Mouse (Mus musculus) yolk sac, embryonic 10.5 days (tissue): ENCODE measurements around the gene Cep350.
"Not testable (repeated sequence)": the region's sequence is repeated elsewhere in the genome, so short reads cannot be mapped to it uniquely, and the experiment has no call there.

Experiments used
- DNase-seq: peaks from one replicate; pipeline ENCODE4 v3.0.0-alpha.2; 2017; ENCODE audit warnings: low spot score

The Cep350 gene

DNA sequence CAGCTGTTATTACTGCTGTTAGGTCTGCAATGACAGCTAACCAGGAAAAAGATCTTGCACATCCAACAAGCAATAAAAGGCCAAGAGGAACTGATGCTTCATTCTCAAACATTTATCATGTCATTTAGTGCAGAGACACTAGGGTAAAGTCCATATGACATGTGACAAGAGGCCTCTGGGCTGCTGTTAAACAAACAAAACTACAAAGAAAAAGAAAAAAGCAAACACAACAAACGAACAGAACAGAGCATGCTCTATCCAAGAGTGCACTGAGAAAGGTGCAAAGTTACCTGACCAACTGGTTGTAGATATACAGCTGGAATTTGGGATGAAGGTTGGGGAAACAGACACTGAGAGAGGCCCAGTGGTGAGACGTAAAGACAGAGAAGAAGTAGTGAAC is 86.2 kb downstream of the Cep350 start:
- peak; percentile 22 for DNase-seq

DNA sequence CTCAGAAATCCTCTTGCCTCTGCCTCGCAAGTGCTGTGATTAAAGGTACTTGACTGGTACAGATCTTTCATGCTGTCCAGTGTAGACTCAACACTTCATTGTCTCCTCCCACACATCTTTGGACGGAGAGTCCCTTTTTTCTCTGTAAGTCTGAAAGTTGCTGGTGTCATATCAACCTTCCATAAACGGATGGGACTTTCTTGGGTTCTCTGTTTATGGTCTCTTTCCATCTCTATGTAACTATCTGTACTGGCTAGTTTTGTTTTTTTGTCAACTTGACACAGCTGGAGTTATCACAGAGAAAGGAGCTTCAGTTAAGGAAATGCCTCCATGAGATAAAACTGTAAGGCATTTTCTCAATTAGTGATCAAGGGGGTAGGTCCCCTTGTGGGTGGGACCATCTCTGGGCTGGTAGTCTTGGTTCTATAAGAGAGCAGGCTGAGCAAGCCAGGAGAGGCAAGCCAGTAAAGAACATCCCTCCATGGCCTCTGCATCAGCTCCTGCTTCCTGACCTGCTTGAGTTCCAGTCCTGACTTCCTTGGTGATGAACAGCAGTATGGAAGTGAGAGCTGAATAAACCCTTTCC is 90.3 kb downstream of the Cep350 start:
- DNase-seq, result not testable (repeated sequence)

DNA sequence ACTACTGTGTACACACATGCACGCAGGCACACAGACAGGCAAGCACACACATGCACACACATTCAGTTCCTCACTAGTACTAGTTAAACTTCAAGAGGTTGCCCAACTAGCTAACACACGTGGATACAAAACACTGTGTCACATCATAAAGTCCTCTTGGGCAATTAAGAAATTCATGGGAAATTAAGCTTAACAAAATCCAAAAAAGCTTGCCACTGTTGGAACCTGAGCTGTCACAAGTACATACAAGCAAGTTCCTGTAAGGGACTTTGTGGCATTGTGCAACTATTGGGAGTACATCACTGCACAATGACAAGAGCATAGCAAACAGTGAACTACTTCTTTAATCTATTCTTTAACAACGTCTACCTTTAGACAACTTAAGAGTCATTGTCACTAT is 93.5 kb downstream of the Cep350 start:
- DNase-seq, result no peak

DNA sequence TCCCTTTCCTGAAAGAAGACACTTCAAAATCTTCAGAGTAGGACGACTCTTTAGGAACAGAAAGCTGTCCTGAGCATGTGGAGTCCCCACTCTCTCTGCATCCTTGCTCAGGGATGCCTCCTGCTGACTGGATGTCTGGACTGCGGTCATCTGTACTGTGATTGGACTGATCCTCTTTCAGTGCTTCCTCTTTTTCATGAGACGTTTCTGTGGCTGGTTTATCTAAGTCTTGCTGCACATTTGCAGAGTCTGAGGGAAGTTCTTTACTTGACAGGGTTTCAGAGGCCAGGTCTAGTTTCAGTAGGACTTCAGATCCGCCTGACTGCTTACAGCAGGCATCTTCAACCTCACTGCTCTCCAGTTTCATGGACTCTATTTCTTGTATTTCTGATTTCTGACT is 110.1 kb downstream of the Cep350 start:
- DNase-seq, result no peak

DNA sequence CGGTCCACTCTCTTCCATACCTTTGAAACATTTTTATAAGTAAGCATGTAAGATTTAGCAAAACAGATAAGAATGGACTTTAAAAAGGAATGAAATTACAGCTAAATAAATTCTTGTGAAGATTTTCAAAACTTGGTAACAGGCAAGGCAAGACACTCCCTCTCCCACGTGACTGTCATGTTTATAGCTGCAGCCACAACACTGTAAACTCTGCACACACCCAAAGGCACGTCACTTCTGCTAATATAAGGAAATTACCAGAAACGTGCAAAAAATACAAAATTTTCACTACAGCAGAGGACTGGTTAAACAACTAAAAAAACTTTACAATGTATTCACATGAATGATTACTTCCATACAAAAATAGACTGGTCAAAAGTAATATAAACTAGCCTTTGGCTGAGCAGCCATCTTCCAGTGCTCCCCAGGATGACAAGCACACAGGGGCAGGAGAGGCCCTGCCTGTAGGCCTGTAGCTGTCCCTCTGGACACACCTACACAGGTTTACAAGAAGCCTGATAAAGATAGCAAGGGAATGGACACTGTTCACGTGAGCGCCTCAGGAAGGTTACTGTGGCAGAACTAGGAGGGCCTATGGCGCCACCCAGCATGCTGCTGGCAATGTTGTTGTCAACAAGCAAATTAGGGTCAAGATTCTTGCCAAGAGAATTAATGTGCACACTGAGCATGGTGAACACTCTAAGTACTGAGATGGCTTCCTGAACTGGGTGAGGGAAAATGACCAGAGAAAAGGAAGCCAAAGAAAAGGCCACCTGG is 117.9 kb downstream of the Cep350 start:
- DNase-seq, result no peak

DNA sequence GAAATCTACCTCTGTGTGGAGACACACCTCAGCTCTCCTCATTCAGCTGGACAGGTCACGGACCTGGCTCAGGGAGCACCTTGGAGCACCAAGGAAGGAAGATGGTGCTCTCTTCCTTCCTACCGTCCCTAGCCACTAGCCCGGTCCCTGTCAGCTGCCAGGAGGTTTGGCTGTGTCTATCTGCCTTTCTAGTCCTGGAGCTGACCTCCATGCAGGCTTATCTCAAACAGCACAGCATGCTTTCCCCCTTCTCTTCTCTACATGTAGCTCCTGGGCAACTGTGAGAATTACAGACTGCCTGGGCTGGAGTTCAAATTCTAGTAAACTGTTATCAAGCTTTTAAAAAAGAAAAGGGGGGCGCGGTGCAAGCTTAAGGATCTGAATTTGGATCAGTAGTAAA is 120.0 kb downstream of the Cep350 start:
- DNase-seq, result no peak

DNA sequence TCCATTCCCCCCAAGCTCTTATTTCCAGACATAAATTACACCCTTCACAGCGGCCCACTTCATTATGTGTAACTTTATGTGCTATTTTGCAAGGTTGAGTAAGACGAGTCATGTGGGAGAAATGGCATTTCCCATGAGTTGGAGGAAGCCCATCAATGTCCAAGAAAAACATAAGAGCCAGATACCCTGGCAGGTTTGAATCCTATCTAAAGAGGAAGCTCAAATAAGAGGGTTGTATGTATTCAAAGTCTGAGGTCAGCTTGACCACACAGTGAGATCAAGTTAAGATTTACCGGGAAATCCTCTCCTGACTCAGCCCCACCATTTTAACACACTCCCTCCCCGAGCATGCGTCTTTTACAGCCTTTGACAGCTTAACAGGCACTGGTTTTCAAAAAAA is 128.8 kb downstream of the Cep350 start:
- no peak for DNase-seq

DNA sequence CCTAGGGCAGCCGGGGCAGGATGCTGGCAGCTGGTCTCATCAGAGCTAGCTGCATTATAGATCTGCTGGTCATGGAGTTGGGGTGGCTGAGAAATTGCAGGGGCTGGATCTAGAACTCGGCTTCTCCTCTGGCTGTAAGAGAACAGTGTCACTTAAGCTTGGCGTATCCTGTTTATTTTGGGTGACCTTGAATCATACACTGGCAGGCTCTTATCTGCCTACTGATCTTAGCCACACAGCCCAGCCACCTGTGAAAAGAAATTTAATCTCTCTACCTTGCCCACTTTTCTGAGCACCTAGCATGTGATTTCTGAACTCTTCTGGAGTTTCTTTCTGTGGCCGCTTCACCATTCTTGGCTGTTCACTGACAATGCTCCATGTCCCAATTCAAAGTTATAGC is 129.5 kb downstream of the Cep350 start:
- no peak for DNase-seq

DNA sequence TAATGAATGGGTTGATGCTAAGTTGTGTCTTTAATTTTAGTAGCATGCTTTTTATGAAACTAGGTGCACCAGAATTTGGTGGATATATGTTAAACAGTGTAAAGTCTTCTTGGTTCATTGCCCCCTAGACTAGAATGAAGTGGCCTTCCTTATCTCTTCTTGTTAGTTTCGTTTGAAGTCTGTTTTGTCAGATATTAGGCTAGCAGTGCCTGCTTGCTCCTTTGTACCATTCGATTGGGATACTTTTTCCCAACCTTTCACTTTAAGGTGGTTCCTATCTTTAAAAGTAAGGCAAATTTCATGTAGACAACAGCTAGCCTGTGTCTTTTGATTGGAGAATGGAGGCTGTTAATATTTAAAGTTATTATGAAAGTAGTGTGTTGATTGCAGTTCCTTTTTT is 137.4 kb downstream of the Cep350 start:
- no peak for DNase-seq

DNA sequence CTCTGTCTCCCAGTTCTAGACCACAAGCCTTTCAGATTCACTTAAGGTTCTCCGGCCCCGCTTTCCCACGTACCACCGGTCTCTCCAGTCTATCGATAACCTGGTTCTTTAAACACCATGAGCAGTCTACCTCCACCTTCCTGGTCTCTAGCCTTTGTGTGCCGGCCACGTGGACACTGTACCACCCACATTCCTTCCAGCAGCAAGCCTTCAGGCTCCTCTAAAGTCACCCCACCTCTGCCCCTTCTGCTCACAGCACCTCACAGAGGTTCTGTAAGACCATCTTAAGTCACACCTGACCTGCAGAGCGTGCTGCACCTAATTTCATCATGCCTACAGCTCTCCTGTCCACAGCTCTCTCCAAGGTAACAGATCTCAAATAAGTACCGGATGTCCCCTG is 139.4 kb downstream of the Cep350 start:
- no peak for DNase-seq

DNA sequence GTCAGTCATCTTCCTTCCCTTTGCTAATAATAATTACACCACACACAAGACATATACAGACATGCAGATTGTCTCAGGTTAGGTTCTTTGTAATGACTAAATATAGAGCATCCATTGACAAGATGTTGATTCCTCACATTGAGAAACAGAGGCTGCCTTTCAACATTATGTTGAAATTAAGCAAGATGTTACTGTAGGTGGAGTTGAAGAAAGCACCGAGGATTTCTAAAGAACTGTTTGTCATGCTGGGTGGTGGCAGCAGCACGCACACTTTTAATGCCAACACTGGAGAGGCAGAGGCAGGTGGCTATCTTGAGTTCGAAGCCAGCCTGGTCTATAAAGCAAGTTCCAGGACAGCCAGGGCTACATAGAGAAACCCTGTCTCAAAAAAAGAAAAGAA is 141.1 kb downstream of the Cep350 start:
- DNase-seq, result no peak

DNA sequence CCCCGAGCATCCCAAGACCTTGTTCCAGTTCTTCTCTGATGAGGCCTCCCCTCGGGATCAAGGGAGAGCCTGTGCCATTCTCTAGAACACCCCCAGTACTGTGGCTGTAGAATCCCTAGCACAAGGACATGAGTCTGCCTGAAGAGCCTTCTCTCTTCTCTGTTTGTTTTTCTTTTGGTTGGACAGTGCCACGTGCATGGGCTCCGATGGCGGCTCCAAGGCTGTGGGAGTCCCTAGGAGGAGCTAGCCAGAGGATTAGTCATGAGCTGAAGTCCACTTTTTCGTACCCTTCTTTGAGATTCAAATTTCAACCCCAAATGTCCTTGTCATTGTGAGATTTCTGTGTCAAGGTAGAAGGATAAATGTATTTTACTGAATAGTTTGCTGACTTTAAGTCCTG is 142.2 kb downstream of the Cep350 start:
- DNase-seq, result peak; percentile 32

DNA sequence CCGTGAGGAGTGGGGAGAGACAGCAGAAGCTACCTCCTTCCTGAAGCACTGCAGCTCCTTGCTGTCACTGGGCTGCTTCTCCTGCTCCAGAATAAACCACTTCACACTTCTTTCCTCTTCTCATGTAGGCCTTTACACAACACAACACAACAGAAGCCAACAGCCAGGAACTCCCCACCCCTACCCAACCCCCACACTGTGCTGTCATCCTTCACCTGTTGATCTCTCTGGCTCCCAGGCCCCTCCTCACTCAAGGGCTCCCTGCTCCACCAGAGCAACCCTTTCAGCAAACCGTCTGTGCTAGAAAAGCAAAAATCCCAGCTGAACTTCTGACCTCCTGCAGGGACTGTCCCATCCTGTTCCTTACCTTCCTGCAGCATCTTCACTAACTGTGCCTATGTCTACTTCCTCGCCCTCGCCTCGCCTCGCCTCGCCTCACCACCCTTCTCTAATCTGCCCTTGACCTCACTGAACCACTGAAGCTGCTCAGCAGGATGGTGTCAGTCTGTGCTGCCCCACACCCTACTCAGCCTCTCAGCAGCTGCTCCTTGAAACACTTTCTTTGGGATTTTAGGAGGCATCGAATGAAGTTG is 145.3 kb downstream of the Cep350 start:
- peak; percentile 27 for DNase-seq

DNA sequence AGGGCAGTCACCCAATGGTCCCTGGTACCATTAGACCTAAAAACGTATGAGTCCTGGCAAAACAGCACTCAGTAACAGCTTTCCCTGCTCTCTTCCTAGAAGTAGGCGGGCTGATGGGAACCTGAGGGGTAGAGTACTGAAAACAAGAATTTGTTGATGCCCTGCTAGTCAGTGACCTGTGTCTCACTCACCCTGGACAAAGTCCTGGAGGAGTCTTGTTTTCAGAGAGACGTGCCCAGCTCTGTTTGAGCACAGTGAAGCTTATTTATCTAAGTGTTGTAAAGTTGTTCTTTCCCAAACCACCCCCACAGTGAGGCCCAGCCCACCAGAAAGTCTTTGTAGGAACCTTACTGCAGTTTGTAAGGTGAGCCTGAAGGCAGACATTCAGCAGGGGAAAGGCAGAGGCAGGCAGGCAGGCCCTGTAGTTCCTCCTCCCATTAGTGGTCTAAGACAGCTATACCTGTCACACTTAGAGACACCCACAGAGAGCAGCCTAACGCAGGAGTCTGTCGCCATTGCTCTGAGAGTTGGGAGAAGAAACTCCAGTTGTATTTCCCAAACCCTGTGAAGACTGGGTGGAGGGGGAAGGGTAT is 146.2 kb downstream of the Cep350 start:
- peak; percentile 36 for DNase-seq

DNA sequence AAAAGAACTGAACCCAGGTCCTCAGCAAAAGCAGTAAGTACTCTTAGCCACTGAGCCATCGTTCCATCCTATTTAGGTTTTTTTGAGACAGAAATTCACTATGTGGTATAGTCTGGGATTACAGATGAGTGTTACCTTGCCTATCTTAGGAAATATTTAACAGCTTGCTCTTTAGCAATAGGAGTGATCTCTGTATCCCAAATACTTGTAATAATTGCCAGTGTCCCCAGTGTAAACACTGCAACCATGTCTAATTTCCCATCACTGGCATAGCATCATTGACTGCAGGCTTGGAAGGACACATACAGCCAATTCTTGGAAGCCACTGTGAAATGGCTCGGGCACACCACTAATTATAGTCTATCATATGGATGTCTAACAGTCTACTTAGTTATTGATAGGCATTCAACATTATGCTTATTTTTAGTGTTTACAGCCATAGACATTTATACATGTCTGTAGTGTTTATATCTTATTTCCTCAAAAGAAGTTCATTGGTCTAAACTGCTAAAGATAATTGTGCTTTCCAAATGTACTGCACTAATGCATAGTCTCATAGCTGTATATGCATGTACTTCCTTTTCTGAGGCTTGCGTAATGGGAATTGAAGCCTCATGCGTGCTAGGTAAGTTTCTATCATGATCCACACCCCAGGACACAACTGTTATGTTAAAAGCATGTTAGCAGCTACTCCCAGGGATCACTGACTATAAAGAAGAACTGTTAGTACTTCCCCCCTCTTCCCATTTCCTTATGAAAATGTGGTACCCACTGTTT is 146.9 kb downstream of the Cep350 start:
- DNase-seq, result no peak

DNA sequence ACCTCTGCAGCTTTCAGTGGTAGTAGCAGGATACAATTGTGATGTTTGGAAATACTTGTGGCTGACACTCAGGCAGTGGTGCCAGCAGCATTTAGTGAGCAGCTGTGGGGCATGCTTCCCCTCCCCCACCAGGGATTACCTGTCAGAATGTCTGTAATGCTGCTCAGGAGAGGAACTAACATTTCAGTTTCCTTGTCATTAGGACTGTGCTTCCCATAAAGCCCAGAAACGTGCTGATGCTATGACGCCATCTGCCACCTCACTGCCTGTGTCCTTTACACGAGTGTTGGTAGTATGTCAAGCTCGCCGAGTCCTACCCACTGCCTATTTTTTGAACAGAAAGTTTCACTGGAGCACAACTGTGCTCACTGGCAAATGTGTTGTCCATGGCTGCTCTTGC is 152.4 kb downstream of the Cep350 start:
- no peak for DNase-seq

DNA sequence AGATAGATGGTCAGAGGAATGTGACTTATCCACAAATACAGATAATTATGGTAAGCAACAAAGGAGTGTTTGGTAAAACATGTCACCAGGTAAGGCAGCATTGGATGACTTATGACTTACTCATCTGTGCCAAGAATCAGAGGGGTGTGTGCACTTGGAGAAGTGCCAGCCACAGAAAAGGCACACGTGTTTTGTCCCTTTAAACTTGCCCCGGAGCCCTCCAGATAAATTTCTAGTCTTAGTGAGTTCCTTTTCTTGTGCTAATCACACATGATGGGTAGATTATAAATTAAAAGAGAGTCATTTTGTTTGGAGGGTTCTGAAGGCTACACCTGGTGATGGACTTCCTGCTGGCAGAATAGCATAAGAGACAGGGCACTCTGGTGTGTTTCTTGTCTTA is 156.9 kb downstream of the Cep350 start:
- no peak for DNase-seq

DNA sequence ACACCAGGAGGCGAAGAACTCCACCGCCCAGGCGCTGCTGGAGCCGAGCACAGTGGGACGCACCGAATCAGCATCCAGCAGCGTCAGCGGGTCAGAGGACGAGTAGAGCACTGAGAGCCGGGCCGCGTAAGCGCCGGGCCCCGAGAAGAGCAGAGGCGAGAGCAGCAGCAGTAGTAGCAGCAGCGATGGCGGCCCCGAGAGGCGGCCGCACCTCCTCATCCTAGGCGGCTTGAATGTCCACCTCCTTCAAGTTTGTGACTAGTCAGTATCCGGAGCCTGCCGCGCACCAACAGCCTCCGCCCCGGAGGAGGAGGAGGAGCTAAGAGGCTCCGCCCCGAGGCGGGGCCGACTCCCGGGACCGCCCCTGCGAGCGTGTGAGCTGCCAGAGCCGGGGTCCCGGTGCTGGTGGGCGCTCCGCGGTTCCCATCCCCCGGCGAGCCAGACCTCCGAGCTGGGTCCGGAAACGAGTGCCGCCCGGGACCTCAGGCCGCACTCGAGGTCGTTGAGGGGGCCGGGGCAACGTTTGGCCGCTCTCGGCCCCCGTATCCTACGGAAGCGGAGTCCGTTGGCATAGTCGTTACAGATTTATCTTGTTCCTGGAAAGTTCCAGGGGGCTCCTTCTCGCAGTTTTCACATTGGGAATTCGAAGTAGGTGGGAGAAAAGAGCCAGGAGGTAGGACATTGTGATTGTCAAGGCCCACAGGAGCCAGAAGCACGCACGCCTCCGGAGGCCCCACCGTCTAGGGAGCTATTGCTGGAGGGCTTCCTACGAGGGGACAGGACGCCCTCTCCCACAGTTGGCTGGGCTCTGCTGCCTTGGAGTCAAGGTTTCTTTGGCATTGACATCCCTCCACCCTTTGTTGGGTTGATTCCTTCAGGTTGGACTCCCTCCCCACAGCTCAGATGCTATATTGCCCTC is 160.2 kb downstream of the Cep350 start, which contains the start of gene Qsox1:
Gene Qsox1 (minus strand): TSS at position 309 of the 919 bp plus-strand sequence.
- peak; percentile 91 for DNase-seq

DNA sequence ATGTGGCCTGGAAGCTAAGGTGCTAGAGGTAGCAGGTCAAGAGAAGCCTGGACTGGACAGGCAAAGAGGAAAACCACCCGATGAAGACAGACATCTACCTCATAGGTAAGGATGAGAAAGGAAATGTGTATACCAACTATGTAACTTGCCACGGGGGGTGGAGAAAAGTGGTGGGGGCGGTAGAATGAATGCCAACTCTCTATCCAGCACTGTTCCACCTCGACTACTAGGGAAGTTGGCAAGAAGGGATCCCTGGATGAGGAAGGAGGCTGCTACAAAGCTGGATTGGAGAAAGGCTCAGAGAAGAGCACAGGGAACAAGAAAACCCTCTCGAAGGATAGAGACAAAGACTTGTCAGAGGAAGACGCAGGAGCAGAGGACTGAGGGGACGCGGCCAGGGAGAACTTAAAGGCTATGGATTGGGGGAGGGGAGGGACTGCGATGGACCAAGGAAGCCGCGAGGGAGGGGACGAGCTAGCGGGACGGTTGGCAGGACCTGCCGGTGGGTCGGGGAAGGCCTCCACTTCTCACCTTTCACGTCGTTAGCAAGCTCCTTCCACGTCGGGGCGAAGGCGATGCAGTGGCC is 161.0 kb downstream of the Cep350 start:
- no peak for DNase-seq

DNA sequence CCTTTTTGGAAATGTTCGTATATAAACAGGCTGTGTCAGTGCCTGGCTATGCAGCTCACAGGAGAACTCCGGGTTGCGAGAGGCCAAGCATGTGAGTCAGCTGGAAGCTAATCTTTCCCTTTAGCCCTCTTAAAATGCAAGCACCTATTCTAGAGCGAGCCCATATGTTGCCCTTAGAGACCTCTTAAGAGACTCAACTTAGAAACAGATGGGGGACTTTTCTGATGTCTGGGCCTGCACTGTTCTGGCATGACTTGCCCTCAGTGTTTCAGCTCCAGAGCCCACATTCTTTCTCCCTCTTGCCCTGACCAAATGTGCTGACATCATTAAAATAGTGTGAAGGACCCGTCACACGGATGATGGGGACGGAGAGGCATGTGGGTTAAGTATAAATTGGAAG is 162.4 kb downstream of the Cep350 start:
- DNase-seq, result no peak
